Comparison of ENCODE assay signal across 9 mouse cellular contexts in genomic region chr1:93063694-93064093, GRCm38 (mm10). TPM values are rescaled to one million over a fixed set of nuclear protein-coding genes. Genes with fewer than 3 reads are reported as not detected.
DNase-seq lines count a peak whose midpoint lies in the region; ATAC-seq lines count a peak whose summit lies in the region.
"Had no signal": no experiment of that assay in that cellular context is flagged by ENCODE, and none has a peak within 500 bp of the region (broad histone marks: within the 10 kb centered on the region; RNA-seq: fewer than 3 reads in every experiment).

No protein-coding gene starts in this region.

- H3K4me2 ChIP-seq in kidney, embryonic 14.5 days (replicated peaks; ENCODE audit: low read depth, low read length): no peak overlapping the region
- H3K4me2 ChIP-seq in lung, embryonic 16.5 days (ENCODE audit: low read depth, low read length): no peak overlapping the region

- H3K4me3 ChIP-seq in kidney, embryonic 14.5 days (ENCODE audit: low read length): no peak overlapping the region
- H3K4me3 ChIP-seq in lung, embryonic 16.5 days (ENCODE audit: low read length): no peak overlapping the region

- WGBS in kidney, embryonic 14.5 days: 71% methylated on average over 5 of the region's 5 CpGs
- 23% methylated on average over 5 of the region's 5 CpGs for WGBS in lung, embryonic 16.5 days

- no peaks in the 10 kb centered on the region for H3K27me3 ChIP-seq in kidney, embryonic 14.5 days (ENCODE audit: control insufficient read depth, insufficient read depth, low read length)
- no peaks in the 10 kb centered on the region for H3K27me3 ChIP-seq in lung, embryonic 16.5 days (ENCODE audit: control insufficient read depth, insufficient read depth, low read depth, low read length)

- DNase-seq in kidney, adult 11 months: no peak
- peak; percentile 77 for DNase-seq in adrenal gland, adult 8-10 months
- DNase-seq in cerebellum, postnatal 36 days: peak; percentile 61 to 62
- DNase-seq in thymus, postnatal 10 days (ENCODE audit: low spot score in 2 of 2): no peak
- DNase-seq in left cerebral cortex, postnatal 36 days (ENCODE audit: low spot score in 2 of 2): no peak

- ATAC-seq in kidney, embryonic 14.5 days (ENCODE audit: low FRiP score, low TSS enrichment): peak; percentile 18; the same call in 1 of the 2 replicates
- ATAC-seq in lung, embryonic 16.5 days (ENCODE audit: low read depth): peak; percentile 91
- no peak for ATAC-seq in inflammation-experienced regulatory T-cells, adult 6 months

- H3K4me1 ChIP-seq in kidney, embryonic 14.5 days (ENCODE audit: control insufficient read depth, insufficient read depth, low read length): no peaks in the 10 kb centered on the region
- peaks cover 14% of the 10 kb centered on the region for H3K4me1 ChIP-seq in lung, embryonic 16.5 days (replicated peaks; ENCODE audit: control insufficient read depth, insufficient read depth, low read length)

- no peaks in the 10 kb centered on the region for H3K9me3 ChIP-seq in kidney, embryonic 14.5 days (ENCODE audit: control insufficient read depth, low read length)
- H3K9me3 ChIP-seq in lung, embryonic 16.5 days (ENCODE audit: control insufficient read depth, low read length): no peaks in the 10 kb centered on the region

- intact Hi-C loops in left cerebral cortex, postnatal 36 days (cut with DNase I): no loop called here

- no peaks in the 10 kb centered on the region for H3K36me3 ChIP-seq in kidney, embryonic 14.5 days (ENCODE audit: control insufficient read depth, insufficient read depth, low read length)
- H3K36me3 ChIP-seq in lung, embryonic 16.5 days (ENCODE audit: control insufficient read depth, insufficient read depth, low read length): no peaks in the 10 kb centered on the region

- H3K9ac ChIP-seq in kidney, embryonic 14.5 days (ENCODE audit: low read depth, low read length): no peak overlapping the region
- no peak overlapping the region for H3K9ac ChIP-seq in lung, embryonic 16.5 days (ENCODE audit: low read length)

- H3K27ac ChIP-seq in kidney, embryonic 14.5 days (ENCODE audit: low read depth, low read length): no peak overlapping the region
- H3K27ac ChIP-seq in lung, embryonic 16.5 days (ENCODE audit: low read length): peak overlapping the region; percentile 83

RNA-seq across cellular contexts. Expression of gene Kif1a, which starts 38.1 kb away (rescaled TPM):
- 3.2 and 6.9 TPM in 2 replicates for polyA plus RNA-seq in kidney, embryonic 14.5 days (2014; fragmentation: Nextera tagmentation; extraction: Ambion mirVana)
- total RNA-seq in adrenal gland, adult 8-10 months (2022): 10 to 100 TPM; 55.1 to 76.1 (median 69.1) TPM
- 7.9 and 9.2 TPM in 2 replicates for polyA plus RNA-seq in lung, embryonic 16.5 days (2015; fragmentation: Nextera tagmentation; extraction: Ambion mirVana)
- 100 to 1,000 TPM; 731 to 734 TPM for total RNA-seq in left cerebral cortex, postnatal 36 days (2021)
- polyA plus RNA-seq in inflammation-experienced regulatory T-cells, adult 6 months (2017; shearing (Covaris generic)): not detected

RNA-seq across cellular contexts. Expression of gene Aqp12, which starts 57.6 kb away (rescaled TPM):
- not detected in 2 replicates for polyA plus RNA-seq in kidney, embryonic 14.5 days (2014; fragmentation: Nextera tagmentation; extraction: Ambion mirVana)
- under 1 TPM in 1 of 4 experiments, not detected in 3; 0.87 TPM for total RNA-seq in adrenal gland, adult 8-10 months (2022)
- not detected in 2 replicates for polyA plus RNA-seq in lung, embryonic 16.5 days (2015; fragmentation: Nextera tagmentation; extraction: Ambion mirVana)
- total RNA-seq in left cerebral cortex, postnatal 36 days (2021): not detected
- not detected for polyA plus RNA-seq in inflammation-experienced regulatory T-cells, adult 6 months (2017; shearing (Covaris generic))
- total RNA-seq: layer of hippocampus, postnatal 25 days had no signal

Comparison
In these comparisons a context has a peak if more than half of its experiments do, and no peak if none do; other contexts are left out.
1. DNase-seq: peak in adrenal gland, adult 8-10 months (single experiment) and cerebellum, postnatal 36 days (2 of 2); none in kidney, adult 11 months (single experiment), thymus, postnatal 10 days (0 of 2) and left cerebral cortex, postnatal 36 days (0 of 2).